Mouse (Mus musculus): ENCODE measurements around the gene Ctnnd2. TPM values are rescaled to one million over a fixed set of nuclear protein-coding genes. Genes with fewer than 3 reads are reported as not detected.

Gene Ctnnd2
- total RNA-seq, 2 experiments from 2014 or later, result 4.1 TPM; not detected in 1

GRCm38 (mm10) chr15:31004468-31004867 lies 832.1 kb downstream of the Ctnnd2 start:
- no peak for ATAC-seq (replicated peaks; ENCODE audit: low FRiP score, low TSS enrichment, poor library complexity, severe bottlenecking)

GRCm38 (mm10) chr15:31004976-31005375 lies 832.6 kb downstream of the Ctnnd2 start:
- ATAC-seq (replicated peaks; ENCODE audit: low FRiP score, low TSS enrichment, poor library complexity, severe bottlenecking), result no peak

- no peak for ATAC-seq (replicated peaks; ENCODE audit: low FRiP score, low TSS enrichment, poor library complexity, severe bottlenecking)
These were observed 833.8 kb downstream of the Ctnnd2 start for GRCm38 (mm10) chr15:31006050-31006824.

- ATAC-seq (replicated peaks; ENCODE audit: low FRiP score, low TSS enrichment, poor library complexity, severe bottlenecking), result no peak
These were observed 834.4 kb downstream of the Ctnnd2 start for GRCm38 (mm10) chr15:31006825-31007157.

- no peak for ATAC-seq (replicated peaks; ENCODE audit: low FRiP score, low TSS enrichment, poor library complexity, severe bottlenecking)
These were observed 836.2 kb downstream of the Ctnnd2 start for GRCm38 (mm10) chr15:31008594-31008993.

- ATAC-seq (replicated peaks; ENCODE audit: low FRiP score, low TSS enrichment, poor library complexity, severe bottlenecking), result no peak
These were observed 848.4 kb downstream of the Ctnnd2 start for GRCm38 (mm10) chr15:31020769-31021168.

- ATAC-seq (replicated peaks; ENCODE audit: low FRiP score, low TSS enrichment, poor library complexity, severe bottlenecking), result no peak
These were observed 849.6 kb downstream of the Ctnnd2 start for GRCm38 (mm10) chr15:31022012-31022411.

GRCm38 (mm10) chr15:31022497-31022896 lies 850.1 kb downstream of the Ctnnd2 start:
- no peak for ATAC-seq (replicated peaks; ENCODE audit: low FRiP score, low TSS enrichment, poor library complexity, severe bottlenecking)

- ATAC-seq (replicated peaks; ENCODE audit: low FRiP score, low TSS enrichment, poor library complexity, severe bottlenecking), result no peak
These were observed 851.4 kb downstream of the Ctnnd2 start for GRCm38 (mm10) chr15:31023766-31024165.

- no peak for ATAC-seq (replicated peaks; ENCODE audit: low FRiP score, low TSS enrichment, poor library complexity, severe bottlenecking)
These were observed 855.2 kb downstream of the Ctnnd2 start for GRCm38 (mm10) chr15:31027448-31028230.

GRCm38 (mm10) chr15:31044983-31045382 lies 872.6 kb downstream of the Ctnnd2 start:
- no peak for ATAC-seq (replicated peaks; ENCODE audit: low FRiP score, low TSS enrichment, poor library complexity, severe bottlenecking)

- ATAC-seq (replicated peaks; ENCODE audit: low FRiP score, low TSS enrichment, poor library complexity, severe bottlenecking), result no peak
These were observed 879.1 kb downstream of the Ctnnd2 start for GRCm38 (mm10) chr15:31051496-31051895.

- ATAC-seq (replicated peaks; ENCODE audit: low FRiP score, low TSS enrichment, poor library complexity, severe bottlenecking), result no peak
These were observed 883.8 kb downstream of the Ctnnd2 start for GRCm38 (mm10) chr15:31056145-31056544.

GRCm38 (mm10) chr15:31058315-31058714 lies 885.9 kb downstream of the Ctnnd2 start:
- ATAC-seq (replicated peaks; ENCODE audit: low FRiP score, low TSS enrichment, poor library complexity, severe bottlenecking), result no peak

- no peak for ATAC-seq (replicated peaks; ENCODE audit: low FRiP score, low TSS enrichment, poor library complexity, severe bottlenecking)
These were observed 891.3 kb downstream of the Ctnnd2 start for GRCm38 (mm10) chr15:31063734-31064133.

- no peak for ATAC-seq (replicated peaks; ENCODE audit: low FRiP score, low TSS enrichment, poor library complexity, severe bottlenecking)
These were observed 895.7 kb downstream of the Ctnnd2 start for GRCm38 (mm10) chr15:31068127-31068526.

- no peak for ATAC-seq (replicated peaks; ENCODE audit: low FRiP score, low TSS enrichment, poor library complexity, severe bottlenecking)
These were observed 897.9 kb downstream of the Ctnnd2 start for GRCm38 (mm10) chr15:31070311-31070710.

Data from megakaryocyte-erythroid progenitor cell, adult 5-6 weeks (primary cell).